In genomic region chr5:142596723-142597122, GRCm38 (mm10) we compare ENCODE assay signal across 24 mouse cellular contexts. TPM values are rescaled to one million over a fixed set of nuclear protein-coding genes. Genes with fewer than 3 reads are reported as not detected.
DNase-seq lines count a peak whose midpoint lies in the region; ATAC-seq and TF ChIP-seq lines count a peak whose summit lies in the region.
"Had no signal": no experiment of that assay in that cellular context is flagged by ENCODE, and none has a peak within 500 bp of the region (broad histone marks: within the 10 kb centered on the region; RNA-seq: fewer than 3 reads in every experiment).

No protein-coding gene starts in this region.

- intact Hi-C loops in left cerebral cortex, postnatal 4 days (cut with DNase I): no loop called here

- H3K4me2 ChIP-seq in forebrain, embryonic 15.5 days (replicated peaks): no peak overlapping the region
- H3K4me2 ChIP-seq in forebrain, embryonic 14.5 days (ENCODE audit: low read length): no peak overlapping the region
- H3K4me2 ChIP-seq in stomach, embryonic 16.5 days (ENCODE audit: low read depth, low read length): no peak overlapping the region
- no peak overlapping the region for H3K4me2 ChIP-seq in stomach, postnatal 0 days (replicated peaks; ENCODE audit: low read depth)
- H3K4me2 ChIP-seq: embryonic facial prominence, embryonic 13.5 days; heart, embryonic 11.5 days; heart, embryonic 15.5 days; hindbrain, embryonic 13.5 days had no signal

- WGBS in forebrain, embryonic 15.5 days: 83% methylated on average over 6 of the region's 6 CpGs
- 82% methylated on average over 6 of the region's 6 CpGs for WGBS in forebrain, embryonic 14.5 days
- WGBS in stomach, embryonic 16.5 days: 69% methylated on average over 6 of the region's 6 CpGs
- WGBS in stomach, postnatal 0 days: 66% methylated on average over 6 of the region's 6 CpGs

- H3K27me3 ChIP-seq in forebrain, embryonic 15.5 days: no peaks in the 10 kb centered on the region
- no peaks in the 10 kb centered on the region for H3K27me3 ChIP-seq in forebrain, embryonic 14.5 days (replicated peaks; ENCODE audit: control insufficient read depth, insufficient read depth, low read length)
- no peaks in the 10 kb centered on the region for H3K27me3 ChIP-seq in stomach, embryonic 16.5 days (ENCODE audit: control insufficient read depth, insufficient read depth, low read length)
- no peaks in the 10 kb centered on the region for H3K27me3 ChIP-seq in stomach, postnatal 0 days (ENCODE audit: control insufficient read depth, insufficient read depth, low read length)
- H3K27me3 ChIP-seq: embryonic facial prominence, embryonic 13.5 days; heart, embryonic 15.5 days; hindbrain, embryonic 13.5 days had no signal

- no peak overlapping the region for H3K4me3 ChIP-seq in forebrain, embryonic 15.5 days
- H3K4me3 ChIP-seq in forebrain, embryonic 14.5 days (ENCODE audit: low read depth, low read length): no peak overlapping the region
- no peak overlapping the region for H3K4me3 ChIP-seq in stomach, embryonic 16.5 days (replicated peaks; ENCODE audit: low read length)
- no peak overlapping the region for H3K4me3 ChIP-seq in stomach, postnatal 0 days (ENCODE audit: low read depth, low read length)
- H3K4me3 ChIP-seq: embryonic facial prominence, embryonic 13.5 days; heart, adult 2 months; heart, embryonic 15.5 days; hindbrain, embryonic 13.5 days had no signal

- peak; percentile 52 to 59 for DNase-seq in cerebellum, postnatal 10 days
- no peak for DNase-seq in forebrain, embryonic 14.5 days (ENCODE audit: low spot score)
- peak; percentile 20 for DNase-seq in left cerebral cortex, postnatal 4 days
- no peak for DNase-seq in left cerebral cortex, adult 8-10 months (ENCODE audit: low spot score in 2 of 2)
- DNase-seq in stomach, postnatal 0 days (ENCODE audit: low spot score): no peak
- DNase-seq: adrenal gland, adult 8-10 months; adrenal gland, postnatal 36 days; B cell, adult 2 months; cerebellum, adult 11 months; cerebellum, adult 9-11 months; gastrocnemius, postnatal 14 days; heart, adult 2 months; heart, postnatal 14 days had no signal

- ATAC-seq in cerebellum, adult (ENCODE audit: insufficient number of reproducible peaks, low FRiP score, low TSS enrichment): no peak
- ATAC-seq in forebrain, embryonic 15.5 days (replicated peaks): no peak
- no peak for ATAC-seq in forebrain, embryonic 14.5 days
- ATAC-seq in stomach, embryonic 16.5 days (ENCODE audit: insufficient read depth, low FRiP score): peak; percentile 53
- ATAC-seq in stomach, postnatal 0 days (ENCODE audit: low FRiP score, low TSS enrichment): no peak
- ATAC-seq: CD4-positive, CD25-positive, alpha-beta regulatory T cell, adult 4 months; hindbrain, postnatal 0 days had no signal

- H3K27ac ChIP-seq in forebrain, embryonic 15.5 days (replicated peaks): peak overlapping the region; percentile 89
- no peak overlapping the region; the same call in 1 of the 2 replicates for H3K27ac ChIP-seq in forebrain, embryonic 14.5 days (ENCODE audit: low read depth, low read length)
- H3K27ac ChIP-seq in stomach, embryonic 16.5 days (ENCODE audit: low read length): no peak overlapping the region
- no peak overlapping the region for H3K27ac ChIP-seq in stomach, postnatal 0 days (replicated peaks)
- H3K27ac ChIP-seq: embryonic facial prominence, embryonic 13.5 days; heart, adult 2 months; heart, embryonic 15.5 days; hindbrain, embryonic 13.5 days had no signal

- TF ChIP-seq CTCF in stomach, postnatal 0 days (IDR thresholded peaks at IDR 0.05; ENCODE audit: low read depth): no peak

- H3K9me3 ChIP-seq in forebrain, embryonic 15.5 days: no peaks in the 10 kb centered on the region
- H3K9me3 ChIP-seq in forebrain, embryonic 14.5 days (replicated peaks; ENCODE audit: control insufficient read depth, low read length): no peaks in the 10 kb centered on the region
- H3K9me3 ChIP-seq in stomach, embryonic 16.5 days (replicated peaks; ENCODE audit: control insufficient read depth, low read length): no peaks in the 10 kb centered on the region
- no peaks in the 10 kb centered on the region for H3K9me3 ChIP-seq in stomach, postnatal 0 days (ENCODE audit: control insufficient read depth, low read length)
- H3K9me3 ChIP-seq: embryonic facial prominence, embryonic 13.5 days; G1E; heart, embryonic 15.5 days; hindbrain, embryonic 13.5 days had no signal

- TF ChIP-seq EP300 in stomach, postnatal 0 days (optimal IDR thresholded peaks at IDR 0.05): no peak

- H3K36me3 ChIP-seq in forebrain, embryonic 15.5 days: no peaks in the 10 kb centered on the region
- H3K36me3 ChIP-seq in forebrain, embryonic 14.5 days (ENCODE audit: control insufficient read depth, insufficient read depth, low read length): no peaks in the 10 kb centered on the region
- H3K36me3 ChIP-seq in stomach, embryonic 16.5 days (ENCODE audit: control insufficient read depth, insufficient read depth, low read length): no peaks in the 10 kb centered on the region
- no peaks in the 10 kb centered on the region for H3K36me3 ChIP-seq in stomach, postnatal 0 days (ENCODE audit: control insufficient read depth, insufficient read depth, low read length)
- H3K36me3 ChIP-seq: embryonic facial prominence, embryonic 13.5 days; G1E; heart, embryonic 15.5 days; hindbrain, embryonic 13.5 days had no signal

- no peak overlapping the region for H3K9ac ChIP-seq in forebrain, embryonic 15.5 days (replicated peaks)
- H3K9ac ChIP-seq in forebrain, embryonic 14.5 days (ENCODE audit: low read length): no peak overlapping the region
- H3K9ac ChIP-seq in stomach, embryonic 16.5 days (ENCODE audit: low read length): no peak overlapping the region
- no peak overlapping the region for H3K9ac ChIP-seq in stomach, postnatal 0 days (ENCODE audit: low read length)
- H3K9ac ChIP-seq: embryonic facial prominence, embryonic 13.5 days; heart, embryonic 15.5 days; hindbrain, embryonic 13.5 days had no signal

- peaks cover 32% of the 10 kb centered on the region for H3K4me1 ChIP-seq in forebrain, embryonic 15.5 days
- H3K4me1 ChIP-seq in forebrain, embryonic 14.5 days (ENCODE audit: control insufficient read depth, insufficient read depth, low read length): peaks cover 2% of the 10 kb centered on the region
- H3K4me1 ChIP-seq in stomach, embryonic 16.5 days (ENCODE audit: control insufficient read depth, insufficient read depth, low read length): no peaks in the 10 kb centered on the region
- H3K4me1 ChIP-seq in stomach, postnatal 0 days (replicated peaks; ENCODE audit: control insufficient read depth, insufficient read depth): no peaks in the 10 kb centered on the region
- H3K4me1 ChIP-seq: heart, embryonic 15.5 days had no signal

RNA-seq across cellular contexts. Expression of gene Mmd2, which starts 11.9 kb away (rescaled TPM):
- 76.8 and 79.9 TPM in 2 replicates for polyA plus RNA-seq in forebrain, embryonic 15.5 days (2015; fragmentation: Nextera tagmentation; extraction: Ambion mirVana)
- 71.9 and 75.1 TPM in 2 replicates for polyA plus RNA-seq in forebrain, embryonic 14.5 days (2014; fragmentation: Nextera tagmentation; extraction: Ambion mirVana)
- total RNA-seq in left cerebral cortex, postnatal 4 days (2021): 10 to 100 TPM; 76.5 to 90.3 TPM
- 10 to 100 TPM; 92.3 to 99.7 (median 96.6) TPM for total RNA-seq in left cerebral cortex, adult 8-10 months (2022)
- polyA plus RNA-seq in stomach, embryonic 16.5 days (2015; fragmentation: Nextera tagmentation; extraction: Ambion mirVana): 3.3 and 3.6 TPM in 2 replicates
- polyA plus RNA-seq in stomach, postnatal 0 days (2015; fragmentation: Nextera tagmentation; extraction: Ambion mirVana): 1.2 and 1.3 TPM in 2 replicates
- total RNA-seq: hematopoietic stem cell, adult 5-6 weeks had no signal
- polyA plus RNA-seq: CD4-positive, CD25-positive, alpha-beta regulatory T cell, adult 4 months; G1E had no signal

RNA-seq across cellular contexts. Expression of gene Wipi2, which starts 30.8 kb away (rescaled TPM):
- polyA plus RNA-seq in forebrain, embryonic 15.5 days (2015; fragmentation: Nextera tagmentation; extraction: Ambion mirVana): 48.8 and 51.0 TPM in 2 replicates
- polyA plus RNA-seq in forebrain, embryonic 14.5 days (2014; fragmentation: Nextera tagmentation; extraction: Ambion mirVana): 41.5 and 49.4 TPM in 2 replicates
- 10 to 100 TPM; 60.0 to 62.4 TPM for total RNA-seq in left cerebral cortex, postnatal 4 days (2021)
- 10 to 100 TPM; 90.8 to 95.2 (median 92.5) TPM for total RNA-seq in left cerebral cortex, adult 8-10 months (2022)
- polyA plus RNA-seq in stomach, embryonic 16.5 days (2015; fragmentation: Nextera tagmentation; extraction: Ambion mirVana): 34.0 and 38.9 TPM in 2 replicates
- polyA plus RNA-seq in stomach, postnatal 0 days (2015; fragmentation: Nextera tagmentation; extraction: Ambion mirVana): 33.4 and 33.6 TPM in 2 replicates

RNA-seq across cellular contexts. Expression of gene Radil, which starts 45.8 kb away (rescaled TPM):
- polyA plus RNA-seq in forebrain, embryonic 15.5 days (2015; fragmentation: Nextera tagmentation; extraction: Ambion mirVana): 11.0 and 14.4 TPM in 2 replicates
- polyA plus RNA-seq in forebrain, embryonic 14.5 days (2014; fragmentation: Nextera tagmentation; extraction: Ambion mirVana): 5.9 and 10.0 TPM in 2 replicates
- 10 to 100 TPM; 24.0 to 27.9 TPM for total RNA-seq in left cerebral cortex, postnatal 4 days (2021)
- total RNA-seq in left cerebral cortex, adult 8-10 months (2022): 10 to 100 TPM; 15.1 to 24.0 (median 17.9) TPM
- 1.8 and 2.4 TPM in 2 replicates for polyA plus RNA-seq in stomach, embryonic 16.5 days (2015; fragmentation: Nextera tagmentation; extraction: Ambion mirVana)
- polyA plus RNA-seq in stomach, postnatal 0 days (2015; fragmentation: Nextera tagmentation; extraction: Ambion mirVana): 0.36 and 0.44 TPM in 2 replicates
- total RNA-seq: hematopoietic stem cell, adult 5-6 weeks had no signal
- polyA plus RNA-seq: CD4-positive, CD25-positive, alpha-beta regulatory T cell, adult 4 months; G1E had no signal

Comparison
In these comparisons a context has a peak if more than half of its experiments do, and no peak if none do; other contexts are left out.
1. DNase-seq: peak in cerebellum, postnatal 10 days (2 of 2) and left cerebral cortex, postnatal 4 days (single experiment); none in forebrain, embryonic 14.5 days (single experiment), left cerebral cortex, adult 8-10 months (0 of 2) and stomach, postnatal 0 days (single experiment).
2. RNA of gene Mmd2, which starts 11.9 kb away (polyA plus RNA-seq): 76.8 to 79.9 TPM in forebrain, embryonic 15.5 days and 71.9 to 75.1 TPM in forebrain, embryonic 14.5 days; 3.3 to 3.6 TPM in stomach, embryonic 16.5 days and 1.2 to 1.3 TPM in stomach, postnatal 0 days; every median in the first group is over 10 times any median in the second.